Mouse (Mus musculus) heart, postnatal 25 days (tissue): ENCODE results near the gene Kcnq1. TPM values are rescaled to one million over a fixed set of nuclear protein-coding genes. Genes with fewer than 3 reads are reported as not detected.

ENCODE experiments used
- DNase-seq: peaks from one replicate; pipeline ENCODE4 v3.0.0; 2022; ENCODE audit warnings: low spot score
- intact Hi-C: fragments of 180-260 bp; cut with DNase I; formaldehyde crosslinking; loops from one replicate; pipeline ENCODE4 v1.15.1; 2025
- total RNA-seq, 2 experiments: library from RNA; stranded (reverse); gene quantifications; 2 replicates each; pipeline ENCODE4 v1.2.3; 2021

Gene Kcnq1
- total RNA-seq, 2 experiments from 2014 or later: 37.4 to 37.7 TPM

GRCm38 (mm10) chr7:143210796-143211195 is 104.6 kb downstream of the Kcnq1 start:
- peak; percentile 33 for DNase-seq
- intact Hi-C loops: loop anchor here (2.0 kb wide), 1 partner anchor 30 kb away; no protein-coding TSS in a partner anchor

GRCm38 (mm10) chr7:143251206-143251605 is 145.0 kb downstream of the Kcnq1 start:
- intact Hi-C loops: no loop called here
- no peak for DNase-seq

GRCm38 (mm10) chr7:143253126-143253871 is 147.1 kb downstream of the Kcnq1 start:
- DNase-seq: no peak
- intact Hi-C loops: no loop called here

GRCm38 (mm10) chr7:143254901-143255300 is 148.7 kb downstream of the Kcnq1 start:
- no peak for DNase-seq
- intact Hi-C loops: no loop called here

- DNase-seq: no peak
- intact Hi-C loops: no loop called here
Observed at GRCm38 (mm10) chr7:143261246-143261645, 155.1 kb downstream of the Kcnq1 start.

- intact Hi-C loops: no loop called here
- DNase-seq: no peak
Observed at GRCm38 (mm10) chr7:143263557-143263956, 157.4 kb downstream of the Kcnq1 start.

GRCm38 (mm10) chr7:143263966-143264365 is 157.8 kb downstream of the Kcnq1 start:
- intact Hi-C loops: no loop called here
- DNase-seq: no peak

GRCm38 (mm10) chr7:143265386-143265785 is 159.2 kb downstream of the Kcnq1 start:
- DNase-seq: no peak
- intact Hi-C loops: no loop called here

- no peak for DNase-seq
- intact Hi-C loops: no loop called here
Observed at GRCm38 (mm10) chr7:143265829-143266438, 159.8 kb downstream of the Kcnq1 start.

- DNase-seq: no peak
- intact Hi-C loops: no loop called here
Observed at GRCm38 (mm10) chr7:143273747-143274146, 167.6 kb downstream of the Kcnq1 start.

GRCm38 (mm10) chr7:143275030-143275429 is 168.9 kb downstream of the Kcnq1 start:
- no peak for DNase-seq
- intact Hi-C loops: loop anchor here (5.0 kb wide), 1 partner anchor 58 kb away; no protein-coding TSS in a partner anchor

GRCm38 (mm10) chr7:143283625-143284024 is 177.5 kb downstream of the Kcnq1 start:
- no peak for DNase-seq
- intact Hi-C loops: no loop called here

- intact Hi-C loops: no loop called here
- DNase-seq: no peak
Observed at GRCm38 (mm10) chr7:143284866-143285265, 178.7 kb downstream of the Kcnq1 start.

- intact Hi-C loops: no loop called here
- no peak for DNase-seq
Observed at GRCm38 (mm10) chr7:143285440-143285839, 179.3 kb downstream of the Kcnq1 start.

GRCm38 (mm10) chr7:143286532-143287290 is 180.5 kb downstream of the Kcnq1 start:
- intact Hi-C loops: no loop called here
- DNase-seq: no peak

- no peak for DNase-seq
- intact Hi-C loops: no loop called here
Observed at GRCm38 (mm10) chr7:143288135-143288534, 182.0 kb downstream of the Kcnq1 start.

- intact Hi-C loops: no loop called here
- no peak for DNase-seq
Observed at GRCm38 (mm10) chr7:143289082-143289849, 183.1 kb downstream of the Kcnq1 start.

GRCm38 (mm10) chr7:143294690-143295355 is 188.7 kb downstream of the Kcnq1 start:
- no peak for DNase-seq
- intact Hi-C loops: loop anchor here (5.0 kb wide), 1 partner anchor 167 kb away; the partner anchor contains the start of gene Cdkn1c

- intact Hi-C loops: loop anchor here (5.0 kb wide), 1 partner anchor 167 kb away; the partner anchor contains the start of gene Cdkn1c
- no peak for DNase-seq
Observed at GRCm38 (mm10) chr7:143295356-143296000, 189.3 kb downstream of the Kcnq1 start.
